Mouse (Mus musculus) liver, embryonic 14.5 days (tissue): ENCODE measurements at regions not wholly inside any gene's neighbourhood (a gene's known extent, or its start where the extent isn't known, plus 50 kb on each side); places are given as distances from the start of the nearest gene placed in this dataset.
A peak's percentile ranks its signal among the peaks of the same experiment; 100 is the strongest.
"Not testable (repeated sequence)": the region's sequence is repeated elsewhere in the genome, so short reads cannot be mapped to it uniquely, and the experiment has no call there.

Source experiments
- ATAC-seq: fragments of 200-750 bp; cut with Nextera tagmentation; 2 replicates; pipeline ENCODE4 v1.8.0; 2017; ENCODE audit warnings: moderate number of reproducible peaks, mild to moderate bottlenecking, moderate library complexity; ENCODE audit not compliant: insufficient read depth
- DNase-seq, 3 experiments: peaks; one replicate each; pipeline ENCODE4 v3.0.0-alpha.2; 2012 to 2013; ENCODE audit warnings: low read depth in 3 of 3, low spot score in 3 of 3
- H3K27ac ChIP-seq: fragments of 300-500 bp; sonication (generic); 2 replicates; pipeline ENCODE4 v1.5.1; 2014; ENCODE audit warnings: moderate library complexity, mild to moderate bottlenecking, control low read depth, inconsistent platforms
- H3K27me3 ChIP-seq: fragments of 300-500 bp; sonication (generic); 2 replicates; pipeline ENCODE4 v1.6.1; 2014; ENCODE audit warnings: mild to moderate bottlenecking, low read length, moderate library complexity; ENCODE audit not compliant: control insufficient read depth, insufficient read depth
- H3K36me3 ChIP-seq: fragments of 300-500 bp; sonication (generic); replicated peaks from 2 replicates; pipeline ENCODE4 v1.6.1; 2014; ENCODE audit warnings: low read depth; ENCODE audit not compliant: control insufficient read depth, insufficient read depth
- H3K4me1 ChIP-seq, 2 experiments: fragments of 200-500 bp in 1 of 2; fragments of 300-500 bp in 1 of 2; sonication (generic) in 1 of 2; replicated peaks; 2 replicates each; pipeline ENCODE4 v1.6.1; 2012 to 2014; ENCODE audit warnings: antibody characterized with exemption in 1 of 2, inconsistent platforms in 1 of 2, low read length in 1 of 2; ENCODE audit not compliant: control insufficient read depth in 2 of 2, insufficient read depth in 2 of 2
- H3K4me2 ChIP-seq: fragments of 300-500 bp; sonication (generic); 2 replicates; pipeline ENCODE4 v1.6.1; 2014; ENCODE audit warnings: low read depth, mild to moderate bottlenecking, control low read depth, moderate library complexity
- H3K4me3 ChIP-seq, 2 experiments: fragments of 200-500 bp in 1 of 2; fragments of 300-500 bp in 1 of 2; sonication (generic) in 1 of 2; 2 replicates each; pipeline ENCODE4 v1.5.1; 2012 to 2014; ENCODE audit warnings: low read depth in 2 of 2, low read length in 2 of 2, mild to moderate bottlenecking in 2 of 2, control low read depth in 1 of 2, inconsistent platforms in 1 of 2, moderate library complexity in 1 of 2; ENCODE audit not compliant: insufficient read depth in 1 of 2
- H3K9ac ChIP-seq: fragments of 300-500 bp; sonication (generic); replicated peaks from 2 replicates; pipeline ENCODE4 v1.6.1; 2014; ENCODE audit warnings: mild to moderate bottlenecking, control low read depth, moderate library complexity
- H3K9me3 ChIP-seq: fragments of 300-500 bp; sonication (generic); 2 replicates; pipeline ENCODE4 v1.6.1; 2016; ENCODE audit warnings: low read length, mixed read lengths; ENCODE audit not compliant: control insufficient read depth
- CTCF ChIP-seq: IDR thresholded peaks from 2 replicates; pipeline ENCODE4 v1.5.1; 2016; ENCODE audit warnings: antibody characterized with exemption, low read depth, control low read depth
- EP300 ChIP-seq: IDR thresholded peaks from 2 replicates; pipeline ENCODE4 v1.6.1; 2016; ENCODE audit warnings: antibody characterized with exemption, low read depth
- WGBS: fragments of 180-500 bp; shearing (Covaris S2); extraction: QIAGEN DNeasy Blood & Tissue Kit; methylation state at CpG from one replicate; pipeline ENCODE4 v1.1.7; 2014; ENCODE audit not compliant: insufficient replicate concordance; 5-methylcytosine and 5-hydroxymethylcytosine counted together

DNA sequence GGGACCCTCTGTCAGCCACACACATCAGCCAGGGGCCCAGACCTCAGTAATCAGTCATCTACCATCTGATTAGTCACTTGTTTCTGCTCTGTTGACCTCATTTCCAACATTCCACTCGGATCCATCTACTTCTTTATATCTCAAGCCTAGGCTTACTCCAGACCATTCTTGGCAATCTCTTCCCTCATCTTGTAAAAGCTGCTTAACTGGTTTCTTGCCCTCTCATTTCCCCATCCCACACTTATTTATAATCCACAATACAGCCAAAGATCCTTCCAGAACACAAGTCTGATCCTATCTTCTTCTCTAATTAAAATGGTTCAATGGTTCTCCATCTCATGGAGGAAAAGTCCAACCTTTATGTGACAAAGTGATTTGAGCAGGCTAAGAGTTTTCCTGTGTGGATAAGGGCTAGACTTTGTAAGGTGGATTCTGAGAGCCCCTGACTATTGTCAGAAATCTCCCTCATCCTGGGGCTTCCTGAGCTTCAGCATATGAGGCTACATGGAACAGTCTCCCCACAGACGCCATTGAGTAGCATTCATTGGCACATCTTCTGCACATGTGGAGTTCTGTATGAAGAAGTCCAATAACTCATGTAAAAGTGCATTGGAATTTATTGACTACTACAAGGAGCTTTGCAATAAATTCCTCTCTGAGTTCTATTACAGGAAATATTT is 100.7 kb upstream of the Tns3 start:
- TF ChIP-seq EP300 = no peak
- TF ChIP-seq CTCF = no peak
- no peak for DNase-seq

DNA sequence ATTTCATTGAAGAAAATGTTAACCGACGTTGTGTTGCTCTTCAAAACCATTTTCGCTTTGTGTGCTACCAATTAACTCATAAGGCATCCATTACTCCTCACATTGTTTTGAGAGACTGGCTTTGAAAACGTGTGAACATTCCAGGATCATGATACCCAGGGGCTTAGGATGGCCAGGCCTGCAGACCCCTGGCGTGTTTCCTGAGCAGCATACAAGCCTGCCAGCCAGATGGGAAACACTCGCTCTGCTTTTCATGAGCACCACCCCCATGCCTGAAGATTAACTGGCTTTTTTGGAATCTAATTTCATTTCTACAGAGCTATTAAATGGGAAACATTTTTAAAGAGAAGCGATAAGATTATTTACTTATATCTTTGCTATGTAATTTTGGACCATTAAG is 99.1 kb upstream of the Tns3 start:
- DNase-seq (no peak), ATAC-seq (no peak)
- no peak overlapping the region for H3K4me2 ChIP-seq
- H3K27me3 ChIP-seq = no peaks in the 10 kb centered on the region
- H3K4me3 ChIP-seq = no peak overlapping the region
- H3K36me3 ChIP-seq = no peaks in the 10 kb centered on the region
- no peaks in the 10 kb centered on the region for H3K9me3 ChIP-seq
- TF ChIP-seq EP300 = no peak
- no peak for TF ChIP-seq CTCF
- no peak overlapping the region for H3K27ac ChIP-seq
- no peak overlapping the region for H3K9ac ChIP-seq
- WGBS = 61% methylated on average over 7 of the region's 7 CpGs
- H3K4me1 ChIP-seq = no peaks in the 10 kb centered on the region

More for the DNA sequence above, 100.7 kb upstream of the Tns3 start:
- Histone ChIP-seq H3K9me3 (no peaks in the 10 kb centered on the region), H3K9ac (no peak overlapping the region), H3K27me3 (no peaks in the 10 kb centered on the region), H3K36me3 (no peaks in the 10 kb centered on the region), H3K27ac (no peak overlapping the region), H3K4me1 (no peaks in the 10 kb centered on the region), H3K4me3 (no peak overlapping the region), H3K4me2 (no peak overlapping the region)
- no peak for ATAC-seq
- whole genome bisulfite sequencing = 59% methylated on average over 2 of the region's 2 CpGs

DNA sequence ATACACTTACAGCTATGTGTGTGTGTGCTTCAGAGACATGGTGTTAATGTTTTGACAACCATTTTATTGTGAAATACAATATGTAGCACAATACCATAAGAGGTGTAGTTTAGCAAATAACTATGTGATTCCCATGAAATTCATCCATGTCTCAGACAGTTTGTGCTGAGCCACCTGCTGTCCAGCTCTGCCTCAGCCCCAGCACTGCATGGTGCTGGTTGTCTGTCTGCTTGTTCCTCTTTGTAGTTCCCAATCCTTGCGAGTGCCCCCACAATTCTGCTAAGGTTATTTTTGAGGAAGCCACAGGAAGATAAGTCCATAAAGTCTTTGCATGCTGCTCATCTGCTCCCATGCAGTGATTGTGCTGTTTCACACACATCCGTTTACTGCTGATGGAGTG is 97.8 kb upstream of the Tns3 start:
- Histone ChIP-seq H3K27ac (no peak overlapping the region), H3K9me3 (no peaks in the 10 kb centered on the region), H3K4me2 (no peak overlapping the region), H3K36me3 (no peaks in the 10 kb centered on the region), H3K4me1 (no peaks in the 10 kb centered on the region), H3K27me3 (no peaks in the 10 kb centered on the region), H3K4me3 (no peak overlapping the region), H3K9ac (no peak overlapping the region)
- TF ChIP-seq EP300 (no peak), CTCF (no peak)
- no peak for DNase-seq
- WGBS = 31% methylated on average over 2 of the region's 2 CpGs
- ATAC-seq = no peak

DNA sequence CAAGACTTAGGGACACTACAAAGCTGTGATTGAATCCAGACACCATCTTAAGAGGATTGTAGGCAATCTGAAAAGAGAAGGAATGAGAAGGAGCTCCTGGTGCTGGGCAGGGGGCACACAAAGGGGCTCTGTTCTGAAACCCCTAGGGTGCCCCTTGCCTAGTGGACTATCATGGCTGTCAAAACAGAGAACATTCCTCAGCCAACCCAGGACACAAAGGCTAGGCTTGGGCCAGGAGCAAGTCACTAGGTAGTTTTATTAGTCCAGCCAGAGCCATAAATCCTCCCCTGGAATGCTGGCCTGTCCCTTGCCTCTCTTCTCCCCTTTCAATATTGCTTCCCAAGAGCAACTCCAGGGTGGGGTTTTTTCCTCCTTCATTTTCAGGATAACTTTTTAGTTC is 97.3 kb upstream of the Tns3 start:
- H3K4me3 ChIP-seq = no peak overlapping the region
- H3K9ac ChIP-seq = no peak overlapping the region
- no peaks in the 10 kb centered on the region for H3K36me3 ChIP-seq
- H3K27me3 ChIP-seq = no peaks in the 10 kb centered on the region
- H3K4me1 ChIP-seq = no peaks in the 10 kb centered on the region
- TF ChIP-seq EP300 (no peak), CTCF (no peak)
- DNase-seq (no peak), ATAC-seq (no peak)
- no peak overlapping the region for H3K27ac ChIP-seq
- no peak overlapping the region for H3K4me2 ChIP-seq
- no peaks in the 10 kb centered on the region for H3K9me3 ChIP-seq

DNA sequence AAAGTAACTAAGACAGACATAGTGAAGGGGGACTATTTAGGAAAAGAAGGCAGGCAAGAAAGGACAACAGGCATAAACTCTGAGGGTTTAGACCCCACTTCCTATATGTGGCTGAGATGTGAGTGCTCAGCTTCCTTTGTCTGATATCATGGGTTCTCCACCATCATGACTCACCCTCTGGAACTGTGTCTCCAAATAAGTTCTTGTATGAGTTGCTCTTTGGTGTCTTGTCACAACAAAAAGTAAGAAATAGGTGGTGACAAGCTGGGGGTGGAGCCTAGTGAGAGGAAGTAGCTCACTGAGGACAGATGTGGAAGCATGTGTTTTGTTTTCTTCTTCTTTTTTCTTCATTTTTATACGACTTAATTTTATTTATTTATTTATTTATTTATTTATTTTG is 95.5 kb upstream of the Tns3 start:
- 48% methylated on average over 1 of the region's 1 CpGs for WGBS
- peak in 1 of 3 experiments; percentile 23 for DNase-seq

DNA sequence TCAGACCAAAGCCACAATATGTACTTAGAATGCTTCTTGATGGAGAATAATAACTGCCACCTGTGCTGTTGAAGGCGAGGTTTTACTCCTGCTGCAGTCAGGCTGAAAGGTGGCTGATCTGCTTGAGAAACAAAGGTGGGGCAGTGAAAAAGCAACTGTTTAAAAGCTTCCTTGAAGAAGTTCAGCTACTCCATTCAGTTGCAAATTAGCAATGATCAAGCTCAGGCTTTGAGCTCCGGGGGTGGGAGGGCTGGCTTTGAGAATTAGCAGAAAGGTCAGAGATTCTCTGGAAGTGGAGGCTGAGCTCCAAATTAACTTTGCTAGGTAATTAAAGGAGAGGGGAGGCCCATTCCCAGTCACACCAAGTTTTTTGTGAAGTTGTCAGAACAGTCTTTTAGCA is 90.2 kb upstream of the Tns3 start:
- not testable (repeated sequence) for H3K9ac ChIP-seq, H3K9me3 ChIP-seq, H3K27ac ChIP-seq, H3K36me3 ChIP-seq, H3K27me3 ChIP-seq, H3K4me3 ChIP-seq, H3K4me2 ChIP-seq, H3K4me1 ChIP-seq, ATAC-seq, DNase-seq
- whole genome bisulfite sequencing = 41% methylated on average over 2 of the region's 2 CpGs

More for the DNA sequence above, 95.5 kb upstream of the Tns3 start:
- TF ChIP-seq CTCF (no peak), EP300 (no peak)
- Histone ChIP-seq H3K36me3 (no peaks in the 10 kb centered on the region), H3K4me2 (no peak overlapping the region), H3K27ac (no peak overlapping the region), H3K4me1 (no peaks in the 10 kb centered on the region), H3K4me3 (no peak overlapping the region), H3K9me3 (no peaks in the 10 kb centered on the region), H3K9ac (no peak overlapping the region), H3K27me3 (no peaks in the 10 kb centered on the region)
- no peak for ATAC-seq

DNA sequence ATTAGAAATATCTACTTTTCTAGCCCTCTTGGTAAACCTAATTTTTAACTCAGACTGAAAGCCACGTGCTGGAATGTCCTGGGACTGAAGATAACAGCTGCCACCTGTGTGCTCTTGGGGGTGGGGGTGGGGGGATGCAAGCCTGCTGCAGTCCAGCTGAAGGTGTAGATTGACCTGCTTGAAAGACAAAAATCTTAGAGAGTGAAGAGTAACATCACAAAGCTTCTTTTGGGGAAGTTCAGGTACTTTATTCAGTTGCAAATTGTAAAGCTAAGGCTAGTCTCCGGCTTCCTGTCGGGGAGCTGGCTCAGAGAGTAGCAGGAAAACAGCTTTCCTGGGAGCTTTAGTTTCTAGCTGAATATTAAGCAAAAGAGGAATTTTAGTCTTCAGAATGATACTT is 71.4 kb upstream of the Tns3 start:
- not testable (repeated sequence) for H3K4me2 ChIP-seq, H3K4me1 ChIP-seq, H3K9me3 ChIP-seq, H3K36me3 ChIP-seq, H3K27ac ChIP-seq, H3K9ac ChIP-seq, H3K27me3 ChIP-seq, DNase-seq, ATAC-seq, H3K4me3 ChIP-seq
- WGBS = 67% methylated on average over 3 of the region's 3 CpGs
